Mouse (Mus musculus): ENCODE measurements around the gene Esr1.

DNA sequence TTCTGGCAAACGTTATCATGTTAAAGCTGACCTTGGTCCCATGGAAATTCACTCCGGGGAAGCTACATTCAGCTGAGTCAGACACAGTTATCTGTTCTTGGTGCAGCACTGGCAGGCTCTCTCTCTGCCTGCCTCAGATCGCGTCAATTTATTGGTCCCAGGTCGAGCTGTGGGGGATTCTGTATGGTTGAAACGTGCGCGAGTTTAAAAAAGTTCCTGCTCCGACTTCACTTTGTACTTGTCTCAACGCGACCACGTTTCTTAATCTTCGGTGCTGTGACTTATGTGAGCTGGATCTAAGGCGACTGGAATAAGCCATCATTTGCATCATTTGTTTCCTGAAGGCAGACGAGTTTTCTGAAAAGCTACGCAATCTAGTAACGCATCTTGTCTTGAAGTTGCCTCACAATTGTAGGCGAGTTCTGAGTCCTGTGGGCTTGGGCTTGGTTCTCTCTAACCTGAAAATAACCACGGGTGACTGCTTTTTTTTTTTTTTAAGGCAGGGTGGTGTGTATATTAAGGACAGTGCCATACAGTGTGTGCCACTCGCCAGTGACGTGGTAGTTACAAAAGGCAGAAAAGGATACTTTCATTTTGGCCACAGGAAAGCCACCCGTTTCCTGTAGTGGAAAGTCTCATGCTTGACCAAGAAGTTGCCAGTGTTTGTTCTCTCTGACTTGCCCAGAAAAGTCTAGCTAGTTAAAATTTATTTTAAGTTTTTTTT is 1.1 kb downstream of the Esr1 start:
- TF ChIP-seq CTCF (IDR thresholded peaks at IDR 0.05; ENCODE audit: low read depth), result no peak
- TF ChIP-seq EP300 (IDR thresholded peaks at IDR 0.05; ENCODE audit: low read depth), result no peak
